Mouse (Mus musculus) gonadal fat pad, adult 2 months (tissue): ENCODE measurements around the gene Cebpb. TPM values are rescaled to one million over a fixed set of nuclear protein-coding genes. Genes with fewer than 3 reads are reported as not detected.

ENCODE experiments used
- DNase-seq: peaks from one replicate; pipeline ENCODE4 v3.0.0-alpha.2; 2012; ENCODE audit warnings: low read depth
- polyA plus RNA-seq: library from polyadenylated mRNA; depleted of rRNA; stranded (reverse); fragments of >200 nt; gene quantifications from 2 replicates; pipeline ENCODE4 v1.2.3, GENCODE M21; 2012; rRNA removed

Gene Cebpb
- polyA plus RNA-seq, 1 experiment = 162 TPM

DNA sequence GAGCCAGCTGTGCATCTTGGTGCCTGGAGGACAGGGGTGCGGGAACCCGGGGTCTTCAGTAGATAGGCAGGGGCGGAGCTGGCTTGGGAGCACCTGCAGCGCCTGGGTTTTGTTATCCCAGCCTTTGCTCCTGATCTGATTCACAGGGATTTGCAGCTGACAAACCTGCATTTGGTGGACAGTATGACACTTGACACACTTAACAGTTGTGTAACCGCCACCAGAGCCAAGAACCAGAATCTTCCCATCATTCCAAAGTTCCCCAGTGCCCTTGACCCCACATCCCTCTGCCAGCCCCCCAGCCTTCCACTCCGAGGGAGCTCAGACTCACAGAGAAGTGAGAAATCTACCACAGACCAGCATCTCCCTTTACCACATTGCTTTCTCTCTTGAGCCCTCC lies 33.8 kb downstream of the Cebpb start:
- DNase-seq = no peak

GRCm38 (mm10) chr2:167723589-167724206 lies 35.0 kb downstream of the Cebpb start:
- no peak for DNase-seq

- DNase-seq = no peak
Measured at GRCm38 (mm10) chr2:167725879-167726278, 37.2 kb downstream of the Cebpb start.

DNA sequence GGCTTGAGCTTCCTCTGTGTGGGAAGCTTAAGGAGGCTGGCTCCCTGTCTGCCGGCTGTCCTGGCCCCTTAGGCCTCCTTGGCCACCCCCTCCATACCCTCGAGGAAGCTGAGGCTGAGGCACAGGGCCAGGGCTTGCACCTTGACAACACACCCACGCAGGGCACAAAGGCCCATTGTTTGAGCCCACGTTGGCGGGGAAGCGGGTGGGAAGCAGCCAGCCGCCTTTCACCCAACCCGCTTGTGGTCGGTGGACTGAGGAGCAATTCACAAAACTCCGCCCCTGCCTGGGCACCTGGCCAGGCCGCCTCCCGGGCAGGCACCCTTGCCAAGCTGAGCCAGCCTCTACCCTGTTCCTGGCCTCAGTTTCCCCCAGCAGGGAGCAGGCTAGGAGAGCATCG lies 38.4 kb downstream of the Cebpb start:
- DNase-seq = no peak

GRCm38 (mm10) chr2:167730036-167730435 lies 41.3 kb downstream of the Cebpb start:
- DNase-seq = no peak

GRCm38 (mm10) chr2:167731149-167731548 lies 42.4 kb downstream of the Cebpb start:
- no peak for DNase-seq

- DNase-seq = no peak
Measured at GRCm38 (mm10) chr2:167734861-167735260, 46.1 kb downstream of the Cebpb start.

- no peak for DNase-seq
Measured at GRCm38 (mm10) chr2:167739030-167739429, 50.3 kb downstream of the Cebpb start.

Other genes starting within 250 kb of the Cebpb start
- gene Rnf114, start 196.3 kb upstream of the Cebpb start, polyA plus RNA-seq = 114 and 124 TPM in 2 replicates
- gene Spata2, start 196.0 kb upstream of the Cebpb start, polyA plus RNA-seq = 22.7 and 23.7 TPM in 2 replicates
- gene Snai1, start 150.7 kb upstream of the Cebpb start, polyA plus RNA-seq = 10.0 and 14.1 TPM in 2 replicates
- 109 and 126 TPM in 2 replicates for gene Ube2v1, start 56.8 kb upstream of the Cebpb start, polyA plus RNA-seq
- 11.4 TPM in 1 of 2 replicates, not detected in the other for gene Gm20431, start 27.4 kb upstream of the Cebpb start, polyA plus RNA-seq
- 210 and 219 TPM in 2 replicates for gene Tmem189, start 907 bp downstream of the Cebpb start, polyA plus RNA-seq
- gene Ptpn1, start 243.1 kb downstream of the Cebpb start, polyA plus RNA-seq = 39.8 and 44.4 TPM in 2 replicates